Mouse (Mus musculus): Measurements from ENCODE around the gene Il6st.

Gene Il6st

DNA sequence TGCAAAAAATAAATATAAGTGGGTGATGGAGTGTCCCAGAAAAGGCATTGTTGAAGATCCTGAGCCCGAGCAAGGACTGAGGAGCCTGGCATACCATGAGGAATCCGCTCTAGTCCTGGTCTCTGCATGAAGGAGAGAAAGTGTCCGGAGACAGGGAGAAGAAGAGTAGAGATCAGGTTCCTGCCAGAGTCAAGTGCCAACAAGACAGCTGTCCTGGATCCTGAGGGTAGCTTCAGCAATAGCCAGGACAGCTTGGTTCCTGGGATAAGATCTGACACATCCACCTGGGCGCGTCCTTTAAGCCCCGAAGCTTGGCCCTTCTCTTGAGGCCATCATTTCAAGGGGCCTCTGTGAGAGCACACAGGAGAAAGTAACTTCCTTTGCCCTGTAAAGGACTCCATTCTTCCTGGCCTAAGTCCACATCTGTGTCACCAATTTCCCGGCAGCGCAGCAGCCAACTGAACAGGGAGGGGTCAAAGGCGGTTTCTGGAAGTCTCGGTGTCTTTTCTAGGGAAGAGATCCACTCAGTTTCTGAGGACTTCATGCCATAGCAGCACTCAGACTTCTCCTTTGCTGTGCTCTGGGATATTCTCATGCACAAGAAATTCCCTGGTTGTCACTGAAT is 59.6 kb downstream of the Il6st start:
- DNase-seq (ENCODE audit: low read depth, low spot score): no peak

DNA sequence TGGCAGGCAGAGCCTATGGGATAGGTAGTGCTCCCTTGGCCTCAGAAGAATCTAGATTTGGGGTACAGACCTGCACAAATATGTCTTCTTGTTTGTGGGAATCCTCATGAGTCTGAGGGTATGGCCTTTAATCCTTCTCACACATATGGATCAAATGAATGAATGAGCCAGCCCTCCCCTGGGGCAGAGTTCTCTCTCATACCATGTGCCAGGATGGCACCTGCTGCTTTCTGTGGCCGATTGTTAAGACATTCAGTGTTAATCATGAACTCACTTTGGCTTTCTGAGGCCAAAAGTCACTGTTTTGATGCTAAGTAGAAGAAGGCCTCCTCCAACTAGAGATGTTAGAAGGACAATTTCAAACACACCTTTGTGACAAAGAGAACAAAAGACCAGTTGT is 63.3 kb downstream of the Il6st start:
- no peak for DNase-seq (ENCODE audit: low read depth, low spot score)

DNA sequence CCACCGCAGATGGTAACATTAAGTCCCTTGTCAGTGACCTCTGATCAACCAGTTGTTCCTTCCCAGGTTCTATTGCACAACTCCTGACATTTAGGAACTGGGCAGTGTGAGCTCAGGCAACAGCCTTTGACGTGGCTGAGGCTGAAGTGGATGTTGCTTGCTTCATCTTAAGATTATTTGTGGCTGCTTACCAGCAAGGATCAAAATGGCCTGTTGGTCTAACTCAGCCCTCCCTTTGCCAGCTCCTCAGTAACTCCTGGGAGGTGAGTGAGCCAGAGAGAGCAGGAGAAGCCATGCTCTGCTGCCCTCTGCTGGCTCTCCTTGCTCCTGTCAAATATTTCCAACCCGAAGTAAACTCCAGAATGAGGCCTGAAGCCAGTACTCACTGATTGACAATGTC is 66.0 kb downstream of the Il6st start:
- DNase-seq (ENCODE audit: low read depth, low spot score): peak; percentile 44

DNA sequence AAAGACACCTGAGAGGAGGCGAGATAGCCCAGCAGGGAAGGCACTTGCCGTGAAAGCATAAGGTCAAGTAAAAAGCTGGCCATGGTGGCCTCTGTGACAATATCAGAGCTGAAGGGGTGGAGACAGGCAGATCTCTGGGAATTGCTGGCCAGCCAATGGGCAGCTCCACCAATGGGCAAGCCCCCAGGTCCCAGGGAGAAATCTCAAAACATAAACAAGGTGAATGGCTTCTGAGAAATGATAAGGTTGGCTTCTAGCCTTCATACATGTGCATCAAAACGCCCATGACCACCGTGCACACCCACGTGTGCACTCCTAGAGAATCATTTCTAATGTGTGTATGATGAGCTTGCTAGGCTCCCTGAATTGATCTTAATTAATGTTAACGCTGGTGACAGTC is 68.4 kb downstream of the Il6st start:
- no peak for DNase-seq (ENCODE audit: low read depth, low spot score)

DNA sequence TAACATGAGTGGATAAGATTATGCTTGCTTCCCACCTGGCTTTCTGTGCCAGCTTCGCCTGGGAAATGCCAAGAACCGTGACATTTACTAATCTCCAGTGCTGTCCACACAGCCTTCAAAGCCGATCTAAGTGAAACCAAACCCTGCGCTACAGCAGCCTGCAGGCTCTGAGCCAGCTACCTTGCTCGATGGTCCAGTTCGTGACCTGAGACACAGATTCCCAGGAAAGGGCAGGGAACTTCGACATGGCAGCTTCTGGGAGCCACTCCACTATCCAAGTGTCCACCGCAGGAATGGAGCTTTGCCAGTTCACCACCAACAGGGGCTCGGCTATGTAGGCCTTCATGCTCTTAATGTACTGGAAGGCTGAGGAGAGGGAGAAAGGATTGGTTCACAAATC is 69.7 kb downstream of the Il6st start:
- no peak for DNase-seq (ENCODE audit: low read depth, low spot score)

DNA sequence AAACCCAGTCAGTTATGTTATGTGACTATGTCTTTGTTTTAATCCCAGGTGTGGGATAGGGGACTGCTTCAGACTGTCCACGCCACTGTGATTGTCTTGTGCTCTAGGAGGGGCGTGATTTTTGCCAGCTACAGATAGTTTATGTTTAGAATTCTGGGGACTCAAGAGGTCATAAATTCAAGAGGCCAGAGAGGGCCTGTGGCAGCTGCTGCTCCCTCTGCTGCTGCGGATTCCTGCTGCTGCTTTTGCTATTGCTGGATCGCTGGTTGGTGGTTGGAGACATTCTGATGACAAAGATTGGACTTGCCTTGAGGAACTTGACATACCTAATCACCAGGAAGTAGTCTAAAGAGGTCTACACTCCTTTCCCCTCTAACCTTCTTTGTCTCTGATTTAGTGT is 72.7 kb downstream of the Il6st start:
- DNase-seq (ENCODE audit: low read depth, low spot score): no peak

DNA sequence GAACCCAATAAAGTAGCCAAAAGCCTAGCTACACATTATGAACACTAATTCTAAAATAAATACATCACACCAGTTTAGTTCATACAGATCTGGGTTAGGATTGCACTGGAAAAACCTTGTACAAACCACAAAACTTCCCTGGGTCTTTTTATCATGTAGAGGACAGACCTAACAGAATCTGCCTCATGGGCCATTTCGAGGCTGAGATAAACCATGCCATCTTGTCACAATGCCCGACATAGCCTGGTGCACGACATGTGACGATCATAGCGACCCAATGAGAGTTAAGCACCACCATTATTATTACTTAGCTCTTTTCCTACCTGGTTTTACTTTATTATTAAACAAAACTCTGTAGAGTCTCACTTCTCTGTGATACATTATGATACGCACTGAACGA is 73.2 kb downstream of the Il6st start:
- DNase-seq (ENCODE audit: low read depth, low spot score): no peak

DNA sequence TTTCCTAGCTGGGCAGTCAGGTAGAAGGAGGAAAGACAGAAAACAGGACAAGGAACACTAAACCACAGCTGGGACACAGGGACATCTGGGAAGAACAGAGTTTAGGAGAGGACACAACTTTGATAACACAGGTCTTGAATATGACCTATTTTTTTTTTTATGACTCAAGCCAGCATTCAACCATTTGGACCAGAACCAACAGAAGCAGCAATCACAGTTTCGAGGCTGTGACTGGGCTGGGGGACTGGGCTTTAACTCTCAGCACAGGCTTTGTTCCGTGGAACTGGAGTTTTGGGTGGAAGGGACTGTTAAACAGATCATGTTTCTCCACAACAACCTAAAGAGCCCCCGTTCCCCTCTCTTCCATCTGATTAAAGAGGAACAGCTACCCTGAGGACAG is 76.7 kb downstream of the Il6st start:
- DNase-seq (ENCODE audit: low read depth, low spot score): no peak

DNA sequence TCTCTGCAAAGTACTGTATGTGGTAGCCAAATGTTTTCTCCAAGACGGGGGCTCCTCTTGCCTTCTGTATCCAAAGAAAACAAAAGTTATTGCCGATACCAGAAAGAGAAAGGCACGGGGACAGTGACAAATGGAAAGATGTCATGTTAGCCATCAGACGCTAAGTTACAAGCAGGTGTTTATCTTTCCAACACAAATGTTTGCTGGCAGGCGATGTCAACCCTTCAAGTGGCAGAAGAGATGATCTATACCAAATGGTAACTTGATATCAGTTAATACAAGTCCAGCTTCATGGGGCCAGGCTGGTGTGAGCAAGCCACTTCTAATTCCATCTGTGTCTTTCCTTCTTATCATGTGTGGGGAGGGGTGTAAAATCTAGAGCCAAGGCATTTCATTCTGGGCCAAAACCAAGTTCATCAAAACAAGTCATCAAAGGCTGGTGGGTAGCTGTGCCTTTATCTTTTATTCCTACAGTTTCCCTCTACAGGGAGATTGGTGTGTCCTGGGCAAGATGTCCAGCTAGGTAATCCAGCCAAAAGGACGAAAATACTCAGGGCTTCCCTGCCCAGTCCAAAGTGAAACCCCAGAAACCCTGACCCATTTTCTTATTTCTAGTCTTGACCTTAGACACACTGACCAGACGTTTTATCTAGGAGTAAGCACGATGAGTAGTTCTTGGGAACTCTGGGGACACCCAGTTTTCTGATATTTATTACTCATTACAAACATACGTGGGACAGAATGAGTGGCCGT is 77.5 kb downstream of the Il6st start:
- DNase-seq (ENCODE audit: low read depth, low spot score): no peak

DNA sequence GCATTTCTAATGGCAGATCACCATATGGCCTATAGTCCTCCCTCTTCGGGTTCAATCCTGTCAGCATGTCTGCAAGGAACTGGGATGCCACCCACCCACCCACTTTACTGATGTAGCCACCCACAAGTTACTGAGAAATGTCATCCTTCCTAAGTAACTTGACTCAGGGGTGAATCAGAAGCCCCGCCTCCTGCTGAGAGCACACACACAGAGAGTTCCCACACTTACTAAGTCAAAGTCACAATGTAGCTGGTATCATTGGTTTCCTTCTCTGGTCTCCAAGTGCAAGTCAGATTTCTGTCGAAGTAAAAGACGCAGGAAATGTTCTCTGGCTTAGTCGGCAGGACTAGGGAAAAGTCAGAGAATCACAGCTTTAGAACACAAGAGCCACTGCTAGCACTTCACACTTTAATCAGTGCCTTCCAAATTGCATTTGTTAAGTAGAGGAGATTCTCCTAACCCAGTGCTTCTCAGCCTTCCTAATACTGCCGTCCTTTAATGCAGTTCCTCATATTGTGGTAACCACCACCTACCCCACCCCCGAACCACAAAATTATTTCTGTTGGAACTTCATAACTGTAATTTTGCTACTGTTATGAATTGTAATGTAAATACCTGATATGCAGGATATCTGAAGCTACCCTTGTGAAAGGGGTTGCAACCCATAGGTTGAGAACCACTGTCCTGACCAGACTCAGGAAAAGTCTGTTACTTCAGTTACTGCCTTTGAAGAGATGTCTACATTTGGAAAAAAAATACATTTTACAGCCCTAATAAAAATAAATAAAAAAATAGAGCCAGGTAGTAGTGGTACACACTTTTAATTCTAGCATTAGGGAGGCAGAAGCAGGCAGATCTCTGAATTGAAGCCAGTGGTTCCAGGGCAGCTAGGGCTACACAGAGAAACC is 88.0 kb downstream of the Il6st start:
- no peak for DNase-seq (ENCODE audit: low read depth, low spot score)

DNA sequence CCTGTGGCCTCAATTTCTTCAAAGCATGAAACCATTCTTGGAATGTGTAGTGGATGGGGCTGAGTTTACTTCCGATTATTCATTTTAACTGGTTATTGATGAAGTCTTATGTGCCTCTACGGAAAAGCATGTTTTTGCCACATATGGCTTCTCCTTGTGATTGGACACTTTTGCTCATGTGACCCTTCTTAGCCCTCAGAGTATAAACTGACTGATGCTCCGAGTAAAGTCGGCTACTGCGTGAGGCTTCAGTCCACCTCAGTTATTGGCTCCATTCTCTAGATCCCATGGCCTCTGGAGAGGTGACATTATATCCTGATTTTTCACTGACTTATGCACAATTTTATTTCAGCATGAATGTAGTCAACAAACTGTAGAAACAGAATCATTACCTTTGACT is 89.4 kb downstream of the Il6st start:
- no peak for DNase-seq (ENCODE audit: low read depth, low spot score)

DNA sequence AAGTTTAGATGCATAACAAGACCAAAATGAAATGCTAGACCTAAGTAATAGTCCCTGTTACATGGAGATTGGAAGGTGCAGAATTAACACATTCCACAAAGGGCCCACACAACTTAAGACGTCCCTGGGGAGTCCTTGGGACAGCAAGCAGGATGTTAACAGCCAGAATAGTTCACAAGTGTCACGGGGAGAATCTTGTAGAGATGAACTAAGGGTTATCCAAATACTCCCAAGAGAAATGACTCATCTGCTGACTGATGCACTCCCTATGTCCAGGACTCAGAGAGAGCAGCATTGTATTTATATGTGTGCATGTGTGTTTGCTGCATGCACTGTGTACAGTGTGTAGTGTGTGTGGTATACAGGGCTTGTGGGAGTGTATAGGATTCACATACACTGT is 92.6 kb downstream of the Il6st start:
- DNase-seq (ENCODE audit: low read depth, low spot score): no peak
